Mouse (Mus musculus): ENCODE measurements around the gene Wnt10a.
A peak's percentile ranks its signal among the peaks of the same experiment; 100 is the strongest.

GRCm38 (mm10) chr1:74749301-74749700 is 42.0 kb upstream of the Wnt10a start:
- TF ChIP-seq CTCF (IDR thresholded peaks at IDR 0.05; ENCODE audit: low read depth), result no peak
- 0 out of 2 replicates have a peak, but pooled peaks have one; percentile 42 for TF ChIP-seq EP300 (IDR thresholded peaks at IDR 0.05; ENCODE audit: low read depth)
